Mouse (Mus musculus) kidney, embryonic 14.5 days (tissue): Measurements from ENCODE around the gene Scarf2. TPM values are rescaled to one million over a fixed set of nuclear protein-coding genes. Genes with fewer than 3 reads are reported as not detected.

Experiments
- ATAC-seq: fragments of 200-750 bp; cut with Nextera tagmentation; 2 replicates; pipeline ENCODE4 v1.8.0; 2017; ENCODE audit warnings: moderate number of reproducible peaks, mild to moderate bottlenecking, moderate TSS enrichment, moderate library complexity; ENCODE audit not compliant: low FRiP score, low TSS enrichment
- H3K27ac ChIP-seq: fragments of 300-500 bp; sonication (generic); 2 replicates; pipeline ENCODE4 v1.5.1; 2014; ENCODE audit warnings: low read depth, mild to moderate bottlenecking, low read length, moderate library complexity, mixed read lengths
- H3K27me3 ChIP-seq: fragments of 300-500 bp; sonication (generic); 2 replicates; pipeline ENCODE4 v1.6.1; 2014; ENCODE audit warnings: mild to moderate bottlenecking, low read length; ENCODE audit not compliant: control insufficient read depth, insufficient read depth
- H3K36me3 ChIP-seq: fragments of 300-500 bp; sonication (generic); 2 replicates; pipeline ENCODE4 v1.6.1; 2014; ENCODE audit warnings: low read length, mixed read lengths; ENCODE audit not compliant: control insufficient read depth, insufficient read depth
- H3K4me1 ChIP-seq: fragments of 300-500 bp; sonication (generic); 2 replicates; pipeline ENCODE4 v1.6.1; 2014; ENCODE audit warnings: low read length, mixed read lengths; ENCODE audit not compliant: control insufficient read depth, insufficient read depth
- H3K4me2 ChIP-seq: fragments of 300-500 bp; sonication (generic); replicated peaks from 2 replicates; pipeline ENCODE4 v1.6.1; 2014; ENCODE audit warnings: low read depth, mild to moderate bottlenecking, low read length
- H3K4me3 ChIP-seq: fragments of 300-500 bp; sonication (generic); 2 replicates; pipeline ENCODE4 v1.5.1; 2014; ENCODE audit warnings: mild to moderate bottlenecking, low read length
- H3K9ac ChIP-seq: fragments of 300-500 bp; sonication (generic); 2 replicates; pipeline ENCODE4 v1.6.1; 2014; ENCODE audit warnings: low read depth, mild to moderate bottlenecking, low read length, moderate library complexity
- H3K9me3 ChIP-seq: fragments of 300-500 bp; sonication (generic); 2 replicates; pipeline ENCODE4 v1.6.1; 2016; ENCODE audit warnings: low read length; ENCODE audit not compliant: control insufficient read depth
- WGBS: fragments of 180-500 bp; shearing (Covaris S2); extraction: QIAGEN DNeasy Blood & Tissue Kit; methylation state at CpG from one replicate; pipeline ENCODE4 v1.1.7; 2014; 5-methylcytosine and 5-hydroxymethylcytosine counted together
- polyA plus RNA-seq: library from polyadenylated mRNA; unstranded; fragments of >200 nt; fragmentation: Nextera tagmentation; extraction: Ambion mirVana; gene quantifications from 2 replicates; pipeline ENCODE4 v1.2.1, GENCODE M21; 2014

Scarf2 gene
- polyA plus RNA-seq, 1 experiment from 2014 or later: 17.2 TPM

- peaks cover 6% of the 10 kb centered on the region; the same call in 1 of the 2 replicates for H3K4me1 ChIP-seq
- no peak overlapping the region for H3K27ac ChIP-seq
- peaks cover 10% of the 10 kb centered on the region for H3K27me3 ChIP-seq
- no peak for ATAC-seq
- peaks cover 41% of the 10 kb centered on the region for H3K36me3 ChIP-seq
- no peak overlapping the region for H3K4me2 ChIP-seq
- H3K4me3 ChIP-seq: no peak overlapping the region
- H3K9ac ChIP-seq: no peak overlapping the region
- H3K9me3 ChIP-seq: no peaks in the 10 kb centered on the region
- WGBS: 87% methylated on average over 4 of the region's 4 CpGs
Observed at GRCm38 (mm10) chr16:17794047-17794446, 3.0 kb upstream of the Scarf2 start.

GRCm38 (mm10) chr16:17795643-17796042 is 1.4 kb upstream of the Scarf2 start:
- no peak overlapping the region for H3K4me3 ChIP-seq
- no peak for ATAC-seq
- no peak overlapping the region for H3K27ac ChIP-seq
- peaks cover 22% of the 10 kb centered on the region for H3K27me3 ChIP-seq
- H3K36me3 ChIP-seq: peaks cover 27% of the 10 kb centered on the region
- peaks cover 9% of the 10 kb centered on the region; the same call in 1 of the 2 replicates for H3K4me1 ChIP-seq
- H3K9ac ChIP-seq: no peak overlapping the region
- 65% methylated on average over 5 of the region's 5 CpGs for WGBS
- no peak overlapping the region for H3K4me2 ChIP-seq
- H3K9me3 ChIP-seq: no peaks in the 10 kb centered on the region

- H3K27me3 ChIP-seq: peaks cover 29% of the 10 kb centered on the region
- no peak for ATAC-seq
- H3K4me1 ChIP-seq: peaks cover 9% of the 10 kb centered on the region; the same call in 1 of the 2 replicates
Observed at GRCm38 (mm10) chr16:17796519-17796918, 563 bp upstream of the Scarf2 start.

GRCm38 (mm10) chr16:17797812-17798311 is 780 bp downstream of the Scarf2 start:
- peak; percentile 25 for ATAC-seq
- peaks cover 42% of the 10 kb centered on the region for H3K27me3 ChIP-seq
- H3K4me1 ChIP-seq: peaks cover 19% of the 10 kb centered on the region
- peak overlapping the region; percentile 65 for H3K4me3 ChIP-seq
- H3K36me3 ChIP-seq: peaks cover 11% of the 10 kb centered on the region
- H3K9me3 ChIP-seq: no peaks in the 10 kb centered on the region
- H3K27ac ChIP-seq: peak overlapping the region; percentile 82
- WGBS: 3% methylated on average over 29 of the region's 29 CpGs
- peak overlapping the region; percentile 87 for H3K9ac ChIP-seq
- H3K4me2 ChIP-seq: peak overlapping the region; percentile 87

More at GRCm38 (mm10) chr16:17796519-17796918, 563 bp upstream of the Scarf2 start:
- peak overlapping the region; percentile 87 for H3K9ac ChIP-seq
- no peaks in the 10 kb centered on the region for H3K9me3 ChIP-seq
- peak overlapping the region; percentile 82 for H3K27ac ChIP-seq
- peak overlapping the region; percentile 87 for H3K4me2 ChIP-seq
- peaks cover 20% of the 10 kb centered on the region for H3K36me3 ChIP-seq
- H3K4me3 ChIP-seq: peak overlapping the region; percentile 65

GRCm38 (mm10) chr16:17798321-17799180 is 1.5 kb downstream of the Scarf2 start:
- H3K27ac ChIP-seq: peak overlapping the region; percentile 82
- H3K36me3 ChIP-seq: peaks cover 10% of the 10 kb centered on the region
- H3K4me3 ChIP-seq: peak overlapping the region; percentile 65
- H3K27me3 ChIP-seq: peaks cover 49% of the 10 kb centered on the region
- WGBS: 3% methylated on average over 36 of the region's 45 CpGs
- peak overlapping the region; percentile 87 for H3K9ac ChIP-seq
- H3K4me2 ChIP-seq: peak overlapping the region; percentile 87
- ATAC-seq: peak; percentile 69
- no peaks in the 10 kb centered on the region for H3K9me3 ChIP-seq
- H3K4me1 ChIP-seq: peaks cover 26% of the 10 kb centered on the region

- Histone ChIP-seq H3K4me3 (no peak overlapping the region), H3K27me3 (peaks cover 59% of the 10 kb centered on the region), H3K9ac (no peak overlapping the region), H3K4me1 (peaks cover 34% of the 10 kb centered on the region), H3K4me2 (no peak overlapping the region; the same call in 1 of the 2 replicates), H3K9me3 (no peaks in the 10 kb centered on the region), H3K36me3 (peaks cover 5% of the 10 kb centered on the region), H3K27ac (no peak overlapping the region)
- no peak for ATAC-seq
Observed at GRCm38 (mm10) chr16:17799584-17799983, 2.5 kb downstream of the Scarf2 start.

GRCm38 (mm10) chr16:17801777-17802455 is 4.8 kb downstream of the Scarf2 start:
- Histone ChIP-seq H3K9me3 (no peaks in the 10 kb centered on the region), H3K4me1 (peaks cover 46% of the 10 kb centered on the region), H3K4me2 (no peak overlapping the region), H3K36me3 (peaks cover 8% of the 10 kb centered on the region), H3K27ac (no peak overlapping the region), H3K4me3 (no peak overlapping the region), H3K9ac (no peak overlapping the region), H3K27me3 (peaks cover 77% of the 10 kb centered on the region)
- 13% methylated on average over 7 of the region's 7 CpGs for WGBS
- ATAC-seq: no peak

- Histone ChIP-seq H3K36me3 (peaks cover 8% of the 10 kb centered on the region), H3K4me2 (peak overlapping the region; percentile 41), H3K4me3 (peak overlapping the region; percentile 32), H3K9ac (peak overlapping the region; percentile 5; the same call in 1 of the 2 replicates), H3K9me3 (no peaks in the 10 kb centered on the region), H3K27ac (no peak overlapping the region), H3K27me3 (peaks cover 77% of the 10 kb centered on the region), H3K4me1 (peaks cover 52% of the 10 kb centered on the region)
- WGBS: 12% methylated on average over 18 of the region's 18 CpGs
- ATAC-seq: no peak
Observed at GRCm38 (mm10) chr16:17802456-17802838, 5.4 kb downstream of the Scarf2 start.
